Mouse (Mus musculus) heart, adult 8-10 months (tissue): Measurements from ENCODE around the gene Itfg2. TPM values are rescaled to one million over a fixed set of nuclear protein-coding genes. Genes with fewer than 3 reads are reported as not detected.

Experiments
- DNase-seq: peaks from one replicate; pipeline ENCODE4 v3.0.0; 2022; ENCODE audit warnings: low spot score
- total RNA-seq, 4 experiments: library from RNA; stranded (reverse); gene quantifications; 2 replicates each; pipeline ENCODE4 v1.2.4; 2022

Itfg2 gene
- total RNA-seq, 4 experiments from 2014 or later = 16.0 to 20.0 (median 16.9) TPM

DNA sequence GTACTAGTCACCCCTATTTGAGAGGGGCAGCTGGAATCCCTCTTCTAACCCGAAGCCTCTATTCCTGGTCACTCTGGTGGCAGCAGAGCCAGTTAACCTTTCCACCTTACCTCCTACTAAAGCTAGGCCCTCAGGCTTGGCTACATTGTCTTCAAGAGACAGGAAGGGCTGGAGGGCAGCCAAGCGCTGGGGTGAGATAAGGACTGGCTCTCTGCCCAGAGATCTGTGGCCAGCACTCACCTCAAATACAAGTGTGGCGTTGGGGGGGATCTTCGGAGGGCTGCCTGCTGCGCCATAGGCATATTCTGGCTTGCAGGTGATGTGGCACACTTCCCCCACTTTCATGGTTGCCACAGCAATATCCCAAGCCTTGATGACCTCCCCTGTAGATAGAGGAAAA is 10.7 kb upstream of the Itfg2 start:
- DNase-seq = peak; percentile 93

DNA sequence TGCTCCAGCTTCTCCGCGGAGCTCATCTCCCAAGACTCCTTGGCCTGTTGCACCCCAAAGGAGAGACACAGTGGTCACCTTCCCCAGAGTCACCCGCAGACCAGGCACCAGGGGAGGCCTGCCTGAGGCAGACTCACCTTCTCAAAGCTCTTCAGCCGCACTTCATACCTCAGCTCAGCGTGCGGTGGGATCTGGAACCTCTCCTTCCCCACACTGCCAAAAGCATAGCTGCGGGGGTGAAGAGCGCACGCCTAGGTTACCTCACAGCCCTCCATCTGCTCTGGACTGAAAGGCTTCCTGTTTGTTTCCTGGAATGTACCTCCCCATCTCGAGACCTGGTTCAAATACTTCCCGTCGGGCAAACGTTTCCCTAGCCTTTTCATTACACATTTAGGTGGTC is 8.8 kb upstream of the Itfg2 start:
- DNase-seq = no peak

GRCm38 (mm10) chr6:128432356-128432915 is 7.7 kb upstream of the Itfg2 start:
- DNase-seq = no peak

DNA sequence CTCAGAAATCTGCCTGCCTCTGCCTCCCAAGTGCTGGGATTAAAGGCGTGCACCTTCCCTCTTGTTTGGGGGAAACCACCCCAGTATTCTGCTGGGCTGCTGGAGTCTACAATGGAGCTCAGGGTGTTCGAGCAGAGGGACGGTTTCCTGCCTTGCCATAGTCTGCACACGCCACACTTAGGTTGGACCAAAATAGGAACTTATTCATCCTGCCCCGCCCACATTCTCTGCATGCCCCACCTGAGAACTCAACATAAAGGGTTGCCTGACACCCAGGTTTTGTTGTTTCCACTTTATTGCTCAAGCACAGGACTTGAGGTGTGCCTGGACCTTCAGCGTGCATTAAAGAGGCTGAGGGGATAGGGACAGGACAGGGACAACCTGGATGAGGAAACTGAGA is 5.1 kb upstream of the Itfg2 start:
- no peak for DNase-seq

DNA sequence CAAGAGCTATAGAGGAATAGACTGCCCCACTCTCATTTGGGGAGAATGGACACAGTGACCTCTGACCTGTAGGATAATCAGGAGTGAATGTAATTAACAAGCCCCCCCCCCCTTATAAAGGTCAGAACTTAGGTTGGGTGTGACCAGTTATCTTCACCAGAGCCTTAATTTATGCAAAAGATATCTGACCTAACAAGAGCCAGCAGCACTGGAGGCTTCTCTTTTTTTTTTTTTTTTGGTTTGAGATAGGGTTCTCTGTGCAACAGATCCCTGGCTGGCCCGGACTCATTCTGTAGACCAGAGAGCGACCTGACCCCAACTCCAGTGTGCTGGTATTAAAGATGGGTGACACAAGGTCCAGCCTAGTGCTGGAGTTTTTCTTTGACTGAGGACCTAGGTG is 4.6 kb upstream of the Itfg2 start:
- no peak for DNase-seq

GRCm38 (mm10) chr6:128427571-128427970 is 2.8 kb upstream of the Itfg2 start:
- DNase-seq = no peak

DNA sequence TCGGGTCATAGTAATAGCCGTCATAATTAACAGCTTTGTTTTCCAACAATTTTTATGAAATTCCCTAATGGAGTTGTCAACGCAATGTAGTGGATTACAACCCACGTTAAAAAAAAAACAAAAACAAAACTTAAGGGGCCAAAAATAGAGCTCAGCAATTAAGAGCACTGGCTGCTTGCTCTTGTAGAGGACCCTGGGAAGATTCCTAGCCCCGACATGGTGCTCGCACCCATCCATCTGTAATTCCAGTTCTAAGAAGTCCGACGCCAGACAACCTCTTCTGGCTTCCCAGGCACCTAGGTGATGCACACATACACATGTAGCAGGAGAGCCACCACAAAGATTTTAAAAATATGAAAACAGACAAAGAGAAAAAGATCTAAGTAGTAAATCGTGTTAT is 315 bp upstream of the Itfg2 start:
- no peak for DNase-seq

DNA sequence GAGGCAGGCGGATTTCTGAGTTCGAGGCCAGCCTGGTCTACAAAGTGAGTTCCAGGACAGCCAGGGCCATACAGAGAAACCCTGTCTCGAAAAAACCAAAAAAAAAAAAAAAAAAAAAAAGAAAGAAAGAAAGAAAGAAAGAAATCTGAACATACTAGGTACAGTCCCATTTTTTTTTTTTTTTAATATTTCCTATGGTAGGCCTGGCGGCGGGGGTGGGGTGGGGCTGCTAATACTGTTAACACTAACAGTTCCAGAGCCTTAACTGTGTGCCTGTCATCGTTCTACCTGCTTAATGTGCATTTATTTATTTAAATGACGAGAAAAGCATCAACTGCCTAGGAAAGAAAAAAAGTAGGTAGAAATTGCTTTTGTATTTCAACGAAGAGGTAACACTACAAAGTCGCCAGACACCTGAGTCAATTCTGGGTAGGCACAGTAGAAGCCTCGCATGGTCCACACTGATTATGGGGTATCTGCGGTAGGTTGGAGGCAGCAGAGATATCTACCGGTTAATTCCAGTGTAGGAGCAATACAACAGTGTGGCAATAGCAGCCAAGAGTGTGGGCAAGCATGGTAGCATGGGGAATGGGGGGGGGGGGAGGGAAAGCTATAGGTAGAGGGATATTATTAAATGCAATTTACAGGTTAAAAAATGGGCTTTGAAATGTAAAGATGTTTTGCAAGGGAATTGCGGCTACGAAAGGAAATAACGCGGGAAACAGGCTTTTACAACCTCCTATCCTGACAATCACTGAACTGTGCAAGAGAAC is 1.0 kb downstream of the Itfg2 start:
- DNase-seq = no peak

DNA sequence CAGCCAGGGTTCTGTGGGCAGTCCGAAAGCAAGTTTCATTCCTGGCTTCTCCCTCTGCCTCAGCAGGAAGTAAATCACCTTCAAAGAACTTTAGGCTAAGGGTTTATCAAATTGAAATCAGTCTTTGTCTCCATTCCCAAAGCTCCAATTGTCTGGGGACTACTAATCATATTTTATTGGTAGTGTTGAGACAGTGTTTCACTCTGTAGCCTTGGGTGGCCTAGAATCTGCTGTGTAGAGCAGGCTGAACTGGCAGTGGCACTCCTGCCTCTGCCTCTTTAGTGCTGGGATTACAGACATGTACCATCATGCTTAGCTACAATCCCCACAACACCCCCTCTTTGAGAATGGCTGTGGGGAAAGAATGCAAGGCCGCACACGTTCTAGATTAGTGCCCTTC is 3.3 kb downstream of the Itfg2 start:
- DNase-seq = no peak

GRCm38 (mm10) chr6:128421036-128421435 is 3.7 kb downstream of the Itfg2 start:
- DNase-seq = no peak

- DNase-seq = no peak
Measured at GRCm38 (mm10) chr6:128418076-128418475, 6.7 kb downstream of the Itfg2 start.

DNA sequence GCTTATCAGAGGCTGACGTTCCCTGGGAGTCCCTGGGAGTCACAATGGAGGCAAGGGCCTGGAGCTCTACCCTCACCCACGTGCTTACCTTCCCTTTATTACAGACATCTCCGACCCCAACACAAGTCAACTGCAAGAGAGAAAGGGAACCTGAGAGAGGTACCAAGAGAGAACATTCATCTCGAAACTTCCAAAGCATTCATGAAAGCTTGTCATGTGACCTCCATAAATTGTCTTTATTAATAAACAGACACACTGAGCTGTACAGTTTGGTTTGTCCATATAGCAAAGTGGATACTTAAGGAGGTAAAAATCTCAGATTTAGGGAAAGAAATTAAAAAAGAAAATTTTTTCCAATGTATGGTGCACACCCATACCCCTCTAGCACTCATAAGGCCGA is 8.6 kb downstream of the Itfg2 start:
- DNase-seq = no peak

GRCm38 (mm10) chr6:128411115-128411514 is 13.6 kb downstream of the Itfg2 start:
- peak; percentile 75 for DNase-seq

- DNase-seq = no peak
Measured at GRCm38 (mm10) chr6:128410305-128410704, 14.4 kb downstream of the Itfg2 start.

DNA sequence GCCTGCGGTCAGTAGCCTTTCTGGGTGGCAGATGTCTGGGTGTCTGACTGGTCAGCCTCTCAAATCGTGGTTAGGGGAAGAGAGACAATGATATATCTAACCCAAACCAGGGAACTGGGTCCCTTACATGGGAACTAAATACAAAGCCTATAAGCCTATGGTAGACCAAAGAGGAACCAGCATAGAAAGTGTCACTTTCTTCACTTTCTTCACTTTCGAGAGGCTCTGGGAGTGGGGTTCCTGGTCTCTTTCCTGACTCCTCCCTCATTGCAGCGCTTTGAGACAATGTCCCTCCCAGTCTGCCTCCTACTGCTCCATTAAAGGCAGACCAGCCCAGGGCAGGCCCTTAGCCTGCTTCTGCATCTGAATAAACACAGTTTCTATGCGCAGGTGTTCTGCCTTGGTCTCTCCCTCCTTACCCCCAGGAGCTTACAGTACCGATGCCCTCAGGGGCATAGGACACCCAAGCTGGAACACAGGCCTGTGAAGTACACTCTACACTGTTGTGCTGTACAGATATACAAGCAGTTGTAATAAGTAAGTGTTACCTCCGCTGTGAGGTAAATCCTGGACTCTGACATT is 16.1 kb downstream of the Itfg2 start:
- DNase-seq = no peak

GRCm38 (mm10) chr6:128404708-128405107 is 20.0 kb downstream of the Itfg2 start:
- DNase-seq = no peak

DNA sequence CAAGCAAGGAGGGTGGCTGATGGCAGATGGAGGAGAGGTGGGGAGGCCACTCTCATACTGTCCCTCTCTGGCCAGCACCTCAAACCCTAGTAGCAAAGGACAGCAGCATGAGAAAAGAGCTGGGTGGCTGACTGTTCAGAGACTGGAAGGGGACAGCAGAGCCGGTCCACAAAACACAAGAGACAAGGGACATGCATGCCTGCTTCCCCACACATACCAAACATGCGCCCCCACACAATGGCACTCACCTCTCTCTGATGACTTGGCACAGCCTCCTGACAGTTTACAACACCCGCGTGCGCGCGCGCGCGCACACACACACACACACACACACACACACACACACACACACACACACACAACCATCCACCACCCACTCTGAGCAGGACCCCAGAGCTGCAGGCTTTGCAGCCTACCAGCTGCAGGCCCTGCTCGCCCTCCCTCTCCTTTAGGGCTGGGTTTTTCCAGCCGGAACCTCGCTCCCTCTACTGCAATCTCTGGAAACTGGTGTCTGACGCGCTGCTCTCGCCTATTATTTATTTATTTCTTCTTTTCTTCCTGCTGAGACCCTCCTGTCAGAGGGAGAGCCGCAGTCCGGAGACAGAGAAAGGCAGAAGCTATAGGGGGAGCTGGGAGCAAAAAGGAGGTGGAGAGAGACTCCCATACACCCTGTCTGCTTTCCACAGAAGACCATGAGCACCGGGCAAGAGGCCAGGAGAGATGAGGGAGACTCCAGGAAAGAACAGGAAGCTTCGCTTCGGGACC is 25.1 kb downstream of the Itfg2 start:
- no peak for DNase-seq

- no peak for DNase-seq
Measured at GRCm38 (mm10) chr6:128398996-128399395, 25.7 kb downstream of the Itfg2 start, which contains the start of gene Nrip2. Nrip2 (plus strand) TSS chr6:128399296.

DNA sequence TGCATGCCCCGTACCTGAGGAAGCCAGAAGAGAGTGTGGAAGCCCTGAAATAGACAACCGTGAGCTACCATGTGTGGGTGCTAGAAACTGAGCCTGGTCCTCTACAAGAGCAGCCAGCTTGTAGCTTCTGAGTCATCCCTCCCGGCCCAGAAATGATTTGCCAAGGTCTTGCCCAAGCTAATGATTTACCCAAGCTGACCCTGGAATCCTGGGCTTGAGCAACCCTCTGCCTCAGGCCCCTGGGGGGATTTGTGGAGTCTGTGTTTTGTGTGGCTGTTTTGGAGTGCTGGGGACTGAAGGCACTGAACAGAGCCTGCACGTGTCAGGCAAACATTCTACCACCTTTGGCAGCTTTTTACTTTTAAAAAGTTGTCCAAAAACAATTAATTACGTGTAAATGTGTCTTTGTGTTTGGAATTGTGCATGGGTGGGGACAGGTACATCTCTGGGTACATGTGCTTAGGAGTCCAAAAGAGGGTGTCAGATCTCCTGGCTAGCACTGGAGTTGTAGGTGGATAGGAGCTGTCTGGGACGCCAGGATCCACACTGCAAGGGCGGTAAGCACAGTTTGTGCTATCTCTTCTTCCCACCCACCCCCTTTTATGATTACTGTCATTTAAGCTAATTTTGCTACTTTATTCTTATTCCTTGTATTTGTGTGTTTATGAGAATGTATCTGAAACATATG is 27.0 kb downstream of the Itfg2 start:
- DNase-seq = no peak

GRCm38 (mm10) chr6:128390683-128391082 is 34.0 kb downstream of the Itfg2 start:
- DNase-seq = no peak

GRCm38 (mm10) chr6:128389185-128389584 is 35.5 kb downstream of the Itfg2 start:
- no peak for DNase-seq

DNA sequence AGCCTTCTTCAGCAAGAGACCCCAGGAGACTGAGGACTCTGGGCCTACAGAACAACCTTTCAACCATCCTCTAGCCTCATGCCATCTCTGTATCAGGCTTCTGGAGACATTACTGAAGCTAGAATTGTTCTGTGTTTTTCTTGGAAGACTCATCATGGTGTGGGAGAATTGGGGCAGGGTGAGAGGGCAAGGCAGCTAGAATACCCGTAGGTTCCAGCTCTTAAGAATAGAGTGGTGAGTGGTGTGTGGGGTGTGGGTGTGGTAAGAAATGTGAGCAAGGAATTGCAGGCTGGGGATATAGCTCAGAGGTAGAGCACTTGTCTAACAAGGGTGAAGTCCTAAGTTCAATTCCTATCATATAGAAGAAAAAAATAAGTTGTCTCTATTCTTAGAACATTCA is 39.7 kb downstream of the Itfg2 start:
- DNase-seq = no peak
